Mouse (Mus musculus) megakaryocyte, embryonic 14.5 days (primary cell): ENCODE data around the gene Plppr3. TPM values are rescaled to one million over a fixed set of nuclear protein-coding genes. Genes with fewer than 3 reads are reported as not detected.

ENCODE experiments used
- H3K27me3 ChIP-seq: replicated peaks from 2 replicates; pipeline ENCODE3; 2012; ENCODE audit warnings: inconsistent platforms
- H3K36me3 ChIP-seq: replicated peaks from 2 replicates; pipeline ENCODE3; 2012; ENCODE audit warnings: low read length, inconsistent platforms, mixed read lengths
- H3K4me1 ChIP-seq: 2 replicates; pipeline ENCODE4 v1.6.1; 2012; ENCODE audit warnings: inconsistent platforms
- H3K4me3 ChIP-seq: replicated peaks from 2 replicates; pipeline ENCODE3; 2012; ENCODE audit warnings: moderate library complexity, mild to moderate bottlenecking, inconsistent platforms
- H3K9me3 ChIP-seq: 2 replicates; pipeline ENCODE4 v1.6.1; 2012; ENCODE audit warnings: inconsistent platforms
- FLI1 ChIP-seq: IDR thresholded peaks from 2 replicates; pipeline ENCODE4 v1.6.1; 2012; ENCODE audit warnings: low read length, inconsistent platforms, mixed read lengths
- GATA1 ChIP-seq: IDR thresholded peaks from 3 replicates; pipeline ENCODE4 v1.6.1; 2012; ENCODE audit warnings: mixed read lengths, low read length, inconsistent platforms, borderline replicate concordance
- polyA plus RNA-seq: library from polyadenylated mRNA; stranded (reverse); fragments of >175 nt; gene quantifications from 2 replicates; pipeline ENCODE4 v1.2.3, GENCODE M21; 2012; ENCODE audit warnings: low replicate concordance; ENCODE audit not compliant: insufficient read depth

The Plppr3 gene
- polyA plus RNA-seq, 1 experiment = 16.9 TPM

GRCm38 (mm10) chr10:79822372-79822771 is 52.1 kb downstream of the Plppr3 start:
- Histone ChIP-seq H3K4me1 (peaks cover 44% of the 10 kb centered on the region), H3K27me3 (peaks cover 43% of the 10 kb centered on the region), H3K36me3 (peaks cover 16% of the 10 kb centered on the region), H3K4me3 (no peak overlapping the region), H3K9me3 (peaks cover 19% of the 10 kb centered on the region)
- TF ChIP-seq GATA1 (no peak), FLI1 (no peak)

- H3K4me1 ChIP-seq = peaks cover 44% of the 10 kb centered on the region
- H3K9me3 ChIP-seq = peaks cover 12% of the 10 kb centered on the region
- H3K4me3 ChIP-seq = no peak overlapping the region
- H3K36me3 ChIP-seq = peaks cover 16% of the 10 kb centered on the region
- TF ChIP-seq GATA1 (no peak), FLI1 (no peak)
- peaks cover 38% of the 10 kb centered on the region for H3K27me3 ChIP-seq
These were observed 52.7 kb downstream of the Plppr3 start for GRCm38 (mm10) chr10:79821731-79822130.

DNA sequence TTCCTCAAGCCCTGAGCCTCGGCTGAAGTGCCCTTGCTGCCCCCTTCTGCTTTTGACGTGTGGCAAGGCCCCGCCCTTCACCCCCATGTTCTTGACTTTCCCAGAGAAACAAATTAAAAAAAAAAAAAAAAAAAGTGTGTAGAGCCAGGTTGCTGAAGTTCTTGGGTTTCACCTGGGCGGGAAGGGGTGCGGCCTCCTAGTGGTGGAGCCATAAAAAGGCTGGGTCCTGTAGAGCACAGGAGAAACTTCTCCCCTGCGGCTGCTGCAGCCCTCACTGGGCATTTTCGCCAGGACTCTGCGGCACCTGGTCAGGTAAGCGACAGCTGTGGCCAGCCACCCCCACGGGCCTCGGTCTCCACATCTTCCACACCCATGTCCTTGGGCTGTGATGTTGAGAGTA is 53.7 kb downstream of the Plppr3 start, which contains the start of gene Misp:
TSS of gene Misp (plus strand) at position 208 of the 400 bp plus-strand sequence.
- Histone ChIP-seq H3K36me3 (peaks cover 16% of the 10 kb centered on the region), H3K9me3 (peaks cover 3% of the 10 kb centered on the region), H3K4me3 (no peak within 1 kb of the TSS), H3K27me3 (peaks cover 37% of the 10 kb centered on the region), H3K4me1 (peaks cover 42% of the 10 kb centered on the region)
- TF ChIP-seq GATA1 (no peak), FLI1 (no peak)

DNA sequence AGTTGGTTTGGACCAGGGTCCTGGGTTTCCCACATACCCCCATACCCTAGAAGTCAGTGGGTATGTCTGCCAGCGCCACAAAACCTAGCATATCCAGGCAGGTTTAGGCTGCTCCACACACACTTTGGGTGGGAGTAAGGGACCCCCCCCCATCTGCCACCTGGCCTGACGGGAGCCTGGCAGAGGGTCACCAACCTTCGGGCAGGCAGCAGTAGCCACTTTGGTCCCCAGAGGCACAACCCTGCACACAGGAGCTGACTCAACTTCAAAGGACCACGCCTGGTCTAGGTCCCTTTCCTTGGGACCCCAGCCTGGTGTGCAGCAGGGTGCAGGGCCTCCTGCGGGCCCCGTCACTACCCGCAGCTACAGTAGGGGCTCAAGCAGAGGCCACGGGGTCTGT is 54.2 kb downstream of the Plppr3 start:
- no peak for TF ChIP-seq GATA1
- no peak for TF ChIP-seq FLI1
- H3K27me3 ChIP-seq = peaks cover 34% of the 10 kb centered on the region
- no peak overlapping the region for H3K4me3 ChIP-seq

GRCm38 (mm10) chr10:79819606-79820005 is 54.8 kb downstream of the Plppr3 start:
- Histone ChIP-seq H3K9me3 (no peaks in the 10 kb centered on the region), H3K36me3 (peaks cover 24% of the 10 kb centered on the region), H3K4me1 (peaks cover 34% of the 10 kb centered on the region), H3K4me3 (no peak overlapping the region), H3K27me3 (peaks cover 37% of the 10 kb centered on the region)
- TF ChIP-seq FLI1 (no peak), GATA1 (no peak)

More for the DNA sequence above, 54.2 kb downstream of the Plppr3 start:
- peaks cover 38% of the 10 kb centered on the region for H3K4me1 ChIP-seq
- H3K36me3 ChIP-seq = peaks cover 21% of the 10 kb centered on the region
- H3K9me3 ChIP-seq = no peaks in the 10 kb centered on the region

- Histone ChIP-seq H3K4me1 (peaks cover 20% of the 10 kb centered on the region), H3K27me3 (peaks cover 39% of the 10 kb centered on the region)
These were observed 56.2 kb downstream of the Plppr3 start for GRCm38 (mm10) chr10:79818225-79818624.

DNA sequence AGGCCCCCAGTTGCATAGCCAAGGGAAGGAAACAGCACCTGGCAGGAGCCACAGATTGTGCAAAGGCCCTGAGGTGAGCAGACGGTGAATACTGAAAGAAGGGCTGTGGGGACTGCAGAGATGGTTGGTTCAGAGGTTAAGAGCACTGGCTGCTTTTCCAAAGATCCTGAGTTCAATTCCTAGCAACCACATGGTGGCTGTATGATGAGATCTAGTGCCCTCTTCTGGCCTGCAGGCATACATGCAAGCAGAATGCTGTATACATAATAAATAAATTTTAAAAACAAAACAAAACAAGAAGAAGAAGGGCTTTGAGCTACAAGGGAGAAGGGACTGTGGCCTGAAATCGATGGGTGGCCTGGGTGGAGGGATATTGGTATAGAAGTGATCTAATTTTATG is 57.3 kb downstream of the Plppr3 start:
- no peak overlapping the region for H3K4me3 ChIP-seq
- peaks cover 39% of the 10 kb centered on the region for H3K27me3 ChIP-seq
- TF ChIP-seq FLI1 (no peak), GATA1 (no peak)
- H3K4me1 ChIP-seq = peaks cover 14% of the 10 kb centered on the region
- H3K9me3 ChIP-seq = no peaks in the 10 kb centered on the region
- H3K36me3 ChIP-seq = peaks cover 24% of the 10 kb centered on the region

More at GRCm38 (mm10) chr10:79818225-79818624, 56.2 kb downstream of the Plppr3 start:
- Histone ChIP-seq H3K4me3 (no peak overlapping the region), H3K9me3 (no peaks in the 10 kb centered on the region), H3K36me3 (peaks cover 24% of the 10 kb centered on the region)
- TF ChIP-seq FLI1 (no peak), GATA1 (no peak)

GRCm38 (mm10) chr10:79815671-79816494 is 58.6 kb downstream of the Plppr3 start:
- no peak for TF ChIP-seq GATA1
- TF ChIP-seq FLI1 = no peak
- peaks cover 17% of the 10 kb centered on the region for H3K4me1 ChIP-seq
- H3K9me3 ChIP-seq = no peaks in the 10 kb centered on the region
- peaks cover 35% of the 10 kb centered on the region for H3K27me3 ChIP-seq
- H3K4me3 ChIP-seq = no peak overlapping the region
- peaks cover 24% of the 10 kb centered on the region for H3K36me3 ChIP-seq

DNA sequence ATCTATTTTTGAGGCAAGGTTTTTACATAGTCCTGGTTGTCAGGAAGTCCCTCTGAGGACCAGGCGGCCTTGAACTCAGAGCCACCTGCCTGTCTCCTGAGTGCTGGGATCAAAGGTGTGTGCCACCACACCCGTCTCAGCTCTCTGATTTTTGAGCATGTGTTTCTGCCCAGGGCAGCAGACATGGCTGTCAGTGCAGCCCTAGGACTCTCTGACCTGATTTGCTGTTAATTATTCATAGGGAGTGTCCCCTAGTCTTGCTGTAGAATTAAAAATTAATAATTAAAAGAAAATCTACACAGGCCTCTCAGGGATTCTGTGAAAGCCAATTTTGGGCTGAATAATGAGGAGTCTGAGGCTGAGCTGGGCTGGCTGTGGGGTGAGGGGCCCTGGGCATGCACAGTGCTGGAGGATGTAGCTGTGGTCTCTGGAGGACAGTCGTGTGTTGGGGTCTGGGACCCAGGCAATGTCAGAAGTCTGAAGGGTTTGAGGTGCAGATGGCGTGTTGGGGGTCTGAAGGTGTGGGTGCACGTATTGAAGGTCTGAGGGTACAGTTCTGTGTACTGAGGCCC is 60.1 kb downstream of the Plppr3 start:
- H3K36me3 ChIP-seq = peaks cover 16% of the 10 kb centered on the region
- H3K4me1 ChIP-seq = peaks cover 13% of the 10 kb centered on the region
- no peak overlapping the region for H3K4me3 ChIP-seq
- no peak for TF ChIP-seq FLI1
- TF ChIP-seq GATA1 = no peak
- no peaks in the 10 kb centered on the region for H3K9me3 ChIP-seq
- peaks cover 26% of the 10 kb centered on the region for H3K27me3 ChIP-seq
